Mouse (Mus musculus) kidney, embryonic 14.5 days (tissue): ENCODE measurements around the gene Ppp1r7. TPM values are rescaled to one million over a fixed set of nuclear protein-coding genes. Genes with fewer than 3 reads are reported as not detected.
A peak's percentile ranks its signal among the peaks of the same experiment; 100 is the strongest.

Source experiments
- ATAC-seq: fragments of 200-750 bp; cut with Nextera tagmentation; 2 replicates; pipeline ENCODE4 v1.8.0; 2017; ENCODE audit warnings: moderate number of reproducible peaks, mild to moderate bottlenecking, moderate TSS enrichment, moderate library complexity; ENCODE audit not compliant: low FRiP score, low TSS enrichment
- H3K27ac ChIP-seq: fragments of 300-500 bp; sonication (generic); 2 replicates; pipeline ENCODE4 v1.5.1; 2014; ENCODE audit warnings: low read depth, mild to moderate bottlenecking, low read length, moderate library complexity, mixed read lengths
- H3K27me3 ChIP-seq: fragments of 300-500 bp; sonication (generic); 2 replicates; pipeline ENCODE4 v1.6.1; 2014; ENCODE audit warnings: mild to moderate bottlenecking, low read length; ENCODE audit not compliant: control insufficient read depth, insufficient read depth
- H3K36me3 ChIP-seq: fragments of 300-500 bp; sonication (generic); 2 replicates; pipeline ENCODE4 v1.6.1; 2014; ENCODE audit warnings: low read length, mixed read lengths; ENCODE audit not compliant: control insufficient read depth, insufficient read depth
- H3K4me1 ChIP-seq: fragments of 300-500 bp; sonication (generic); 2 replicates; pipeline ENCODE4 v1.6.1; 2014; ENCODE audit warnings: low read length, mixed read lengths; ENCODE audit not compliant: control insufficient read depth, insufficient read depth
- H3K4me2 ChIP-seq: fragments of 300-500 bp; sonication (generic); replicated peaks from 2 replicates; pipeline ENCODE4 v1.6.1; 2014; ENCODE audit warnings: low read depth, mild to moderate bottlenecking, low read length
- H3K4me3 ChIP-seq: fragments of 300-500 bp; sonication (generic); 2 replicates; pipeline ENCODE4 v1.5.1; 2014; ENCODE audit warnings: mild to moderate bottlenecking, low read length
- H3K9ac ChIP-seq: fragments of 300-500 bp; sonication (generic); 2 replicates; pipeline ENCODE4 v1.6.1; 2014; ENCODE audit warnings: low read depth, mild to moderate bottlenecking, low read length, moderate library complexity
- H3K9me3 ChIP-seq: fragments of 300-500 bp; sonication (generic); 2 replicates; pipeline ENCODE4 v1.6.1; 2016; ENCODE audit warnings: low read length; ENCODE audit not compliant: control insufficient read depth
- WGBS: fragments of 180-500 bp; shearing (Covaris S2); extraction: QIAGEN DNeasy Blood & Tissue Kit; methylation state at CpG from one replicate; pipeline ENCODE4 v1.1.7; 2014; 5-methylcytosine and 5-hydroxymethylcytosine counted together
- polyA plus RNA-seq: library from polyadenylated mRNA; unstranded; fragments of >200 nt; fragmentation: Nextera tagmentation; extraction: Ambion mirVana; gene quantifications from 2 replicates; pipeline ENCODE4 v1.2.1, GENCODE M21; 2014

Ppp1r7 gene
- polyA plus RNA-seq, 1 experiment from 2014 or later, result 64.0 TPM

DNA sequence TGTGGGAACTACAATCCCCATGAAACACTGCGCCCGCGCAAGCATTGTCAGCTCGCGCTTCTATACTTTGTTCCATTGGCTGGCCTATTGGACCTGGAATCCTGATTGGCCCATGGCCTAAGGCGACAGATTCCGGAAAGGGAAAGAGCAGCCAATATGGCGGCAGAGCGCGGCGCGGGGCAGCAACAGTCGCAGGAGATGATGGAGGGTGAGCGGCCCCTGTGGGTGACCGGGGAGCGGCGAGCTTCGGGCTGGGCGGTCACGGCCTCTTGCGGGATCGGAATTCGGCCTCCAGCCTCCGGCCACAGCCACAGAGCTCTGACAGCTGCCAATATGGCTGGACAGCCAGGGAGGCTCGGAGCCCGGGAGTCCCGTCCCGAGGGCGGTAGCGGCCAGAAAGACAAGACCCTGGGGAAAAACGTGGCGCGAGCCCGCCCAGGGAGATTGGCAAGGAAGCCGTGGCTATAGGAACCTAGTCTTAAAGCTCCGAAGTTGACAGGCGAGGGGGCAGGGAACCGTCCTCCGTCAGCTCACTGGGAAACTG is 922 bp downstream of the Ppp1r7 start:
- under 1% methylated on average over 39 of the region's 39 CpGs for WGBS
- H3K9me3 ChIP-seq, result no peaks in the 10 kb centered on the region
- ATAC-seq, result peak; percentile 97
- H3K4me2 ChIP-seq, result peak overlapping the region; percentile 67
- H3K27ac ChIP-seq, result peak overlapping the region; percentile 30; the same call in 1 of the 2 replicates
- no peaks in the 10 kb centered on the region for H3K27me3 ChIP-seq
- H3K9ac ChIP-seq, result peak overlapping the region; percentile 81
- H3K36me3 ChIP-seq, result peaks cover 22% of the 10 kb centered on the region
- peak overlapping the region; percentile 96 for H3K4me3 ChIP-seq
- peaks cover 12% of the 10 kb centered on the region for H3K4me1 ChIP-seq

- no peak for ATAC-seq
- Histone ChIP-seq H3K9me3 (no peaks in the 10 kb centered on the region), H3K4me2 (no peak overlapping the region), H3K36me3 (peaks cover 52% of the 10 kb centered on the region), H3K9ac (no peak overlapping the region), H3K4me1 (peaks cover 7% of the 10 kb centered on the region; the same call in 1 of the 2 replicates), H3K27ac (no peak overlapping the region), H3K27me3 (no peaks in the 10 kb centered on the region), H3K4me3 (no peak overlapping the region)
- 96% methylated on average over 5 of the region's 5 CpGs for WGBS
These were observed 4.5 kb downstream of the Ppp1r7 start for GRCm38 (mm10) chr1:93347176-93347575.

DNA sequence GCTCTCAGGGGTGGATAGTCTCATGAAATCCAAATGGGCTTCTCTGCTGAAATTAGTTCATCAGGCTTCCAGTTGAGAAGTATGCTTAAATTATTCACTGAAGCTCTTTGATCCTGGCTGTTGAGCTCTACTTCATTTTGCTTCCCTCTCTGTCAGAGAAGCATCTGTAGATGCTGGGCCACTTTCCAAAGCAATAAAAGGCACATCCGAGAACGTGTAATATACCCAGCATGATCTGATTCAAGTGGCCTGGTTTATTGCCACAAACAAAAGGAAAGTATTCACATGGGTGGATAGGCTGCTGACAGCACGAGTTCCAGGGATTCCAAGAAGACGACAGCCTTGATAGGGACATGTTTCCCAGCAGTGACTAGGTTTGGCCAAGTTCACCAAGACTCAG is 7.0 kb downstream of the Ppp1r7 start:
- Histone ChIP-seq H3K36me3 (peaks cover 77% of the 10 kb centered on the region), H3K9ac (no peak overlapping the region), H3K27me3 (no peaks in the 10 kb centered on the region), H3K9me3 (no peaks in the 10 kb centered on the region), H3K4me3 (no peak overlapping the region), H3K4me1 (no peaks in the 10 kb centered on the region; the same call in 1 of the 2 replicates), H3K4me2 (no peak overlapping the region), H3K27ac (no peak overlapping the region)
- 34% methylated on average over 4 of the region's 4 CpGs for WGBS
- ATAC-seq, result no peak

- 89% methylated on average over 2 of the region's 2 CpGs for WGBS
- H3K4me3 ChIP-seq, result no peak overlapping the region
- H3K27me3 ChIP-seq, result no peaks in the 10 kb centered on the region
- H3K36me3 ChIP-seq, result peaks cover 89% of the 10 kb centered on the region
- no peaks in the 10 kb centered on the region for H3K9me3 ChIP-seq
- no peak for ATAC-seq
- no peak overlapping the region for H3K9ac ChIP-seq
- H3K27ac ChIP-seq, result no peak overlapping the region
- H3K4me2 ChIP-seq, result no peak overlapping the region
- H3K4me1 ChIP-seq, result no peaks in the 10 kb centered on the region
These were observed 10.1 kb downstream of the Ppp1r7 start for GRCm38 (mm10) chr1:93352724-93353123.

GRCm38 (mm10) chr1:93362661-93363060 is 20.0 kb downstream of the Ppp1r7 start:
- H3K4me2 ChIP-seq, result no peak overlapping the region
- H3K27ac ChIP-seq, result no peak overlapping the region
- no peaks in the 10 kb centered on the region for H3K9me3 ChIP-seq
- H3K4me1 ChIP-seq, result no peaks in the 10 kb centered on the region
- no peak for ATAC-seq
- WGBS, result 84% methylated on average over 4 of the region's 4 CpGs
- peaks cover 73% of the 10 kb centered on the region for H3K36me3 ChIP-seq
- no peaks in the 10 kb centered on the region for H3K27me3 ChIP-seq
- H3K9ac ChIP-seq, result no peak overlapping the region
- no peak overlapping the region for H3K4me3 ChIP-seq

GRCm38 (mm10) chr1:93365641-93366040 is 23.0 kb downstream of the Ppp1r7 start:
- no peak for ATAC-seq
- H3K36me3 ChIP-seq, result peaks cover 48% of the 10 kb centered on the region
- WGBS, result 98% methylated on average over 6 of the region's 6 CpGs

DNA sequence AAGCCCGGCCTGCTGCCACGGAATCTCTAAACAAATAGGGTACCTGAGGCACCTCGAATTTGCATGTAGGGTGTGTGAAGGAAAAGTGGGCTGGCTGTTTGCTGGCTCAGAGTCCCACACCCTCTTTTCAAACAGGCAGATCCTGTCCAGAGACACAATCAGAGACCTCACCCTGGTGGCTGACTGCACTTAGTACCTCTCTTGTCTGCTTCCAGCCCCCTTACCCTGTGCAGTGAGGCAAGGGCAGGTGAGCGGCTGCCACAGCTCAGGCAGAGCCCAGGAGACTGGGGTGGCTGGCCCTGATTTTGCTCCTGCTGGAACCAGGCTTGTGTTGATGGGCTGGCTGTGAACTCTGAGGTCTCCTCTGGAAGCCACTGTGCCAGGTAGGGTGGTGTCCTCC is 31.0 kb downstream of the Ppp1r7 start, which contains the start of gene Ano7:
Gene Ano7, plus strand, starts transcription at position 266 of the 400 bp plus-strand sequence.
- Histone ChIP-seq H3K9ac (no peak within 1 kb of the TSS), H3K27me3 (no peaks in the 10 kb centered on the region), H3K27ac (no peak within 1 kb of the TSS), H3K36me3 (no peaks in the 10 kb centered on the region; the same call in 1 of the 2 replicates), H3K4me2 (no peak within 1 kb of the TSS), H3K4me1 (no peaks in the 10 kb centered on the region), H3K4me3 (no peak within 1 kb of the TSS), H3K9me3 (no peaks in the 10 kb centered on the region)
- 76% methylated on average over 4 of the region's 4 CpGs for WGBS
- ATAC-seq, result no peak

More at GRCm38 (mm10) chr1:93365641-93366040, 23.0 kb downstream of the Ppp1r7 start:
- no peaks in the 10 kb centered on the region for H3K9me3 ChIP-seq
- H3K27me3 ChIP-seq, result no peaks in the 10 kb centered on the region
- H3K4me3 ChIP-seq, result no peak overlapping the region
- H3K4me1 ChIP-seq, result no peaks in the 10 kb centered on the region
- no peak overlapping the region for H3K4me2 ChIP-seq
- H3K9ac ChIP-seq, result no peak overlapping the region
- H3K27ac ChIP-seq, result no peak overlapping the region

- WGBS, result 62% methylated on average over 5 of the region's 5 CpGs
- H3K4me3 ChIP-seq, result no peak overlapping the region
- no peaks in the 10 kb centered on the region for H3K36me3 ChIP-seq
- ATAC-seq, result no peak
- no peak overlapping the region for H3K27ac ChIP-seq
- H3K4me1 ChIP-seq, result no peaks in the 10 kb centered on the region
- no peak overlapping the region for H3K4me2 ChIP-seq
- H3K27me3 ChIP-seq, result no peaks in the 10 kb centered on the region
- H3K9me3 ChIP-seq, result no peaks in the 10 kb centered on the region
- no peak overlapping the region for H3K9ac ChIP-seq
These were observed 34.7 kb downstream of the Ppp1r7 start for GRCm38 (mm10) chr1:93377307-93377706.

GRCm38 (mm10) chr1:93379117-93379516 is 36.5 kb downstream of the Ppp1r7 start:
- Histone ChIP-seq H3K4me3 (no peak overlapping the region), H3K9ac (no peak overlapping the region), H3K9me3 (no peaks in the 10 kb centered on the region), H3K27ac (no peak overlapping the region), H3K4me1 (no peaks in the 10 kb centered on the region), H3K27me3 (no peaks in the 10 kb centered on the region), H3K4me2 (no peak overlapping the region), H3K36me3 (no peaks in the 10 kb centered on the region)
- 74% methylated on average over 5 of the region's 5 CpGs for WGBS
- ATAC-seq, result no peak
